Mouse (Mus musculus) cerebellum, adult 11-12 months (tissue): ENCODE measurements around the gene Gsn.

ENCODE experiments used
- DNase-seq: peaks from one replicate; pipeline ENCODE4 v3.0.0; 2022

The Gsn gene

DNA sequence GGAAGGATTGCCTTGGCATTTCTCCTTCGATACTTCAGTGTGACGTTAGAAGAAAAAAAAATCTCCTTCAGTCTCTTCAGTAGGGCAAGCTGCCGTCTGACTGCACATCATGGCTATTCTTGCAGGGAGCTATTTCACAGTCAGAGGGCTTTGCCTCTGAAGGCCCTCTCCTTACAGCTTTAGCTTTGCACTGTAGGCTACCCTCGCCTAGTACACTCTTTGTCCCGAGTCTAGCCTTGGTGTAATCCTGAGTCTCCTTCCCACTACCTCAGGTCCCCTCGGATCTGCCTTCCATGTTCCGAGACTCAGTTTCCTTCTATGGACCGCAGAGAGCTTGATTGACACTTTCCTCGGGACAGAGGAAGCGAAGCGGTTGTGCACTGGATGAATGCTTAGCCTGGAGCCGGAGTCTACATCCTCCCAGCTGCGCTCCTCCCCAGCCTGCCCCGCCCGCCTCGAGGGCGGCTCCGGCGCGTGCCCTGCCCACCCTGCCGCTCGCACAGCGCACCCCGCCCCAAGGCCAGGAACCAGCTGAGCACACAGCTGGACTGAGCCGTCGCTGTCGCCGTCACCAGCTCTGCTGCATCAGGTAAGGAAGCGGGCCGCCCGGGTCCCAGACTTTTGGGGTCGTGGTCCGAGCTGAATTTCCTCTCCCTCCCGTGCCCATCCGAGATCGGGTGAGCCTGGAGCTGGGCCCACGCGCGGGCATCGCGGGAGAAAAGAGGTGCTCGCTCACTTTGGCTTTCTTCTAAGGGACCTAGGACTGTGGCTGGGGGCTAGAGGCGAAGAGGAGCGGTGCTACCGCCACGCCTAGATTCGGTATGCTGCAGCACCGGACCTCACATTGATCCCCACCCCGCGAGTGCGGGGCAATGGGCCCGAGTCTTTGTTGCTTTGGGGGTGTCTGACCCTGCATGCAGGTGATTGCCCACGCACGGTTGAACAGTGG, at the start of gene Gsn:
Gsn (plus strand) TSS at position 496 of the 949 bp plus-strand sequence.
- DNase-seq = no peak

DNA sequence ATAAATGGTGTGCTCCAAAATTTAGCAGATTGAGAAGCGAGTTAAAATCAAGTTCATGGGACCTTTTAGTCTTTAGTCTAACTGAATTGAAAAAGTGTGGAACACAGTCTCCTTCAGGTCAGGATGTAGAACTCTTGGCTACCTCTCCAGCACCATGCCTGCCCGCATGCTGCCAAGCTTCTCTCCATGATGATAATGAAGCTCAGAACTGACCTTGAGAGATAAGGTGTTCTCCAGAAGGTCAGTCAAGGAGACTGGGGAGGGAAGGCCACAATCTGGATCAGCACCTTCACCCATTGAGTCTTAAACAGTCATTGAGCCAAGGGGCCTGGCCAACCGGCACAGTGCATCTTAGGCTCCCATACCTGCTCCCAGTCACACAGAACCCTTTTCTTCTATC, 49.4 kb upstream of the Gsn start:
- DNase-seq = no peak

DNA sequence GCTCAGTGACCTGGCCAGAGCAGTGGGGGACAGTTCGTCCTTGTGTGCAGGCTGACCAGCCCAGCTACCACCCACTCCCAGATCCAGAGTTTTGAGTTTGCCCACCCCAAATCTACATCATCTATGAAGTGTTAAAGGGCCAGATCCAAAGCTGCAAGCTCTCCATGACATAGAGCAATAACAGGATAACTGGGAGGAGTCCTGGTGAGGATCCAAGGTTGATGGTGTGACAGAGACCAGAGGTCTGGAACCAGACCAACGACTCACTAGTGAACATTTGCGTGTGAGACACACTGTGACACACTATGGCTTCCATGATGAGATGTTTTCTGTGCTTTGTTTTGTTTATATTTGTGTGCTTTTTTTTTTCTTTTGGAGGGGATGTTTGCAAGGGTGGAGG, 48.1 kb upstream of the Gsn start:
- DNase-seq = no peak

DNA sequence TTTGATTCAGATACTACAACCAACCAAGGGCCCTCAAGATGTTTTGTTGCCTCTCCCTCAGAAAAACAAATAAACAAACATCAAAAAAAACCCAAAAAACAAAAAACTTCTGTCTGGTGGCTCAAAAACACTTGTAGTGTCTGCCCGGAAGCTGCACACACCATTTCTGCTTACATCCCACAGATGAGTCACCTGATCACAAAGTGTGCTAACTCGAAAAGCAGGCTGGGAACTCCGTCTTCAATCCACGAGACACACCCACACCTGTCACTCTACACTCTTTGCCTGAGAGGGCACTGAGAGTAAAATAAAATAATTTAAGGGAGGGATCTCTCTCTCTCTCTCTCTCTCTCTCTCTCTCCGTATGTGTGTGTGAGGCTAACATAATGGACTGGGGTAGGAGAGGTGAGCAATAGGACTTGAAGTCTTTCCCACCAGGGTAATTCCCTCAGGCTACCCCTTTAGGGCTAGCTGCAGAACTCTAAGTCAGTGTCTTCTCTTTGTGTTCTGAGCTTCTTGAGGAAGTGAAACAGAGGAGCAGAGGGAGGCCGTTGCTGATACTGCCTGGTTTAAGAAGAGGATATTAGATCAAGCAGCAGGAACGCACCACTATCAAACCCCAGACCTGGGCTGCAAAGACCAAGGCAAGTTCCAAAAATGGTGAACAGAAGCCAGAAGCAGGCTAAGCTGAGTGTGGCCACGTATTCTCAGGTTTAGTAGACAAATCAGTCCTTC, 47.1 kb upstream of the Gsn start:
- no peak for DNase-seq

DNA sequence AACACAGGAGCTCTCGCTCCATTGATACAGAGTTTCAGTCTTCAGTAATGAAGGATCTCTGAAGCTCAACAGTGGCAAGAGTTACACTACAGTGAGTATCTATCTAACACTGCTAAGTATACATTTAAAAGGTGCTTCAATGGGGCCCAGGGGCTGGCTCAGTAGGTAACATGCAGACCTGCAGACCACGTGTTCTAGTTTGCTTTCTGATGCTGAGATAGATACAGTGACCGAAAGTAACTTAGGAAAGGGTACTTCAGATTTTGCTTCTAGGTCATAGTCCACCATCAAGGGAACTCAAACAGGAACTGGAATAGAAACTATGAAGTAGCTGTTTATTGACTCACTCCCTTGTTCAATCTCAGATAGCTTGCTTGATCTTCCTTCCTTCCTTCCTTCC, 44.5 kb upstream of the Gsn start:
- DNase-seq = no peak

DNA sequence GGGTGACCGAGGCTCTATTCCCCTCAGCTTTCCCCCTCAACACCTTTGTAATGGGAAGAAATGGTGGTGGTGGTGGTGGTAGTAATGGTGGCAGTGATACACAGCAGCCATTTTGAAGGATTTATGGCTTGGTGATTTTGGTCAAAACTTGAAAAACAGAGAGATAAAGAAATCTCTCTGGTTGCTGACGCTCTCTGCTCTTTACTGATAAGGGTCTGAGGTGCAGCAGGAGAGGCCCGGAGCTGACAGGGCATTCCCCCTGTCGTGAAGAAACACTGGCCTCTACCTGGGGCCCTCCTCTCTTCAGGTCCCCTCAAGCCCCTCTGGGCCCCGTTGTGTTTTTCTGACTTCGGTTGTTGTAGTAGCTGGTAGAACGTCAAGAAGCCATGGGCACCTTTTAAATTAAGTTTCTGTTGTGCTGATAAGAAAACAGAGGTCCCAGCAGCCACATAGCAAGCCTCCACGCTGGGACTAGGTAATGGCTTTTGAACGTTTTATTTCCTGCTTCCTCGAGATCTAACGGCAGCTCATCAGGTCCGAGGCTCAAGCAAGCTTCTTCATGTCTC, 42.8 kb upstream of the Gsn start:
- no peak for DNase-seq

DNA sequence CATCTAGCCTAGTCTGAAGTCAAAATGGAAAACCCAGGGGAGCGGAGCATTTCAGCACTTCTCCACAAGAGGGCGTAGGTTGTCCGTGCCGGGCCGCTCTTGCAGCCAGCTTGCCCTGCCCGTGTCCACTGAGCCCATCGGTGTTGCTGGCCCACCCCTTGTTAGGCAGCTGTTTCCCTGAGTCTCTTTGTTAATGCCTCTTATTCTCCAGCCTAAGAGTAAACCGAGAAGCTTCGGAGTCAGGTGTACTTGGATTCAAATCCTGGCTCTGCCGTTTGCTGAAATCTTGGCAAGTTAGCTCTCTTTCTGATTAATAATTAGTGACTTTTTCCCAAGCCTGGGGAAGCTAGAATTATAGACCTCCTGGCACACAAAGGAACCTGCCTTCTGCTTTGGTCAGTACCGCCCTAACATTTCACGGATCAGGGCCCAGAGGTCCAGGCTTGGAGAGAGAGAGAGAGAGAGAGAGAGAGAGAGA, 41.3 kb upstream of the Gsn start:
- DNase-seq = peak; percentile 58

DNA sequence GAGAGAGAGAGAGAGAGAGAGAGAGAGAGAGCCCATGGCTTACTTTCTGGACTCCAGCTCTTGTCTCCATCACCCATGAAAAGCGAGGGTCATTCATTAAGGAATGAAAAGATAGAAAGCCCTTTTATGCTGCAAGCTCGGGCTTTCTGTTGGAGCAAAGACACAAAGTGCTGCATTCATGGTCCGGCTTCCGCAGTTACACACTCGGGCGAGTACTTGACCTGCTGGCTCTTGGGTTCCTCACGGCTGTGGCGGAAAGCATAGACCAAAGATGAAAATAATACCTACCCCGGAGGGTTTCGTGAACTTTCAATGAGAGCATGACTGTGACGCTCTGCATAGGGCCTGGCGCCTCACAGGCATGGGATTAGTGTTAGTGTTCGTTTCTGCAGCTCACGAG, 40.8 kb upstream of the Gsn start:
- no peak for DNase-seq

DNA sequence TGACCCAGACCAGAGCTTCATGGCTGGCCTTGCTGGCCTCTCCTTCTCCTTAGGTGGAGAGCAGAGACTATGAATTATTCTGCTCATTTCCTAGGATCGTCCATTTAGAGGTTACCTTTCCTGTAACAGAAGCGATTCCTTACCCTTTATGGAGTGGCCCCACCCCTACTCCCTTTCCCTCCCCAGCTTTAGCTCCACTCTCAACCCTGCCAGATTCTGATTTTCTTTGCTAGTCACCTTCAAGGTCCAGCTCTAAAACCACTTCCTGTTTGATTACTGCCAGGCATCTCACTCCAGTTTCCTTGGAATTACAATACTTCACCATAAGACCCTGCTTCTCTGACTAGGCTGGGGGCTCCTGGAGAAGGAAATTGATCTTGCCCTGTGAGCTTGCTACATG, 39.5 kb upstream of the Gsn start:
- no peak for DNase-seq

DNA sequence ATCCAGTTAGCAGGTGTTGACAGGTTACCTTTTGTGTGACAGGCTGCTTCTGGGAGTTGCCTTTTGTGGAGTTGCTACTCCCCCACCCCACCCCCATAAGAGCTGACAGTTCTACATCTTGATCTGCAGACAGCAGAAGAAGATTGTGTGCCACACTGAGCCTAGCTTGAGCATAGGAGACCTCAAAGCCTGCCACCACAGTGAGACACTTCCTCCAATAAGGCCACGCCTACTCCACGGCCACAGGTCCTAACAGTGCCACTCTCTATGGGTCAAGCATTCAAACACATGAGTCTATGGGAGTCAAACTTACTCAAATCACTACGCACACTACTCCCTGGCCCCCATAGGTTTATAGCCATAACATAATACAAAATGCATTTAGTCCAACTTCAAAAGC, 37.4 kb upstream of the Gsn start:
- DNase-seq = no peak

DNA sequence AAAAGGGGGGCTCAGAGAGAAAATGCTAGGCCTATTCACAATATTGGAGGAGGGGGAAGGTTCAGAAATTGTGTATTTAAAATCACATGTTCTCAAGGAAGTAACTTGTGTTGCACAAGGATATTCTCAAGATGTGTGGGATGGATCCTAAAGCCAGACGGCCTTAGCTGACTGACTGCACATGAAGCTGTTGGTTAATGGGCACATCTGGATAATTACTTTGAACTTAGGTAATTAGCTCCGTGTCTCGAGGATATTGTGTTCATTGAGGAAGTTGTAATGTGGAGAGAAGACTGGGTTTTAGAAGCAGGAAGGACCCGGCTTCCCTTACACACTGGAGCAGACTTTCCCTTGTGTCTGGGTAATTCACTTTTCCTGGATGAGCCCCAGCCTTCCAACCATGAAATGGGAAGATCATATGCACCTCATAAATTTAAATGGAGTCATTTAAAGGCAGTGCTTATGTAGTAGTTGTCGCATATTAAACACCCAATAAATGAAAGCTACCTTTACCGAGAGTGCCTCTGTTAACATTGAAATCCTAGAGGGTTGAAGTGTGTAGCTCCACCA, 33.3 kb upstream of the Gsn start:
- no peak for DNase-seq

DNA sequence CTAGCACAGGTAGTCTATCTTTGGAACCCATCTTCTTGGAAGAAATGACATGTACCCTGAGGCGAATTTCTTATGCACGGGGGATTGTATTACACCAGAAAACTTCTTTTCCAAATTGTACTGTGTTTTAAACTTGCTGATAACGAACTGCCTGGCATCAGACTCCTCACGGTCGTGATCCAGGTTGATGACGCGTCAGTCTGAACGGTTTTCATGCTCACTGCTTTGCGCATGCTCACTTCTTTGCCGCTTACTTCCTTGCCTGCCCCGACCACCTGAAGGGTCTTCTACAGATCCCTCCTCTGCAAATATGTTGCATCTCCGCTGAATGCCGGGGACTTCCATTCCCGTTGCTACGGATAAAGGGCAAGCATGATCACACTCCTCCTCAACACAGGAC, 31.9 kb upstream of the Gsn start:
- no peak for DNase-seq

DNA sequence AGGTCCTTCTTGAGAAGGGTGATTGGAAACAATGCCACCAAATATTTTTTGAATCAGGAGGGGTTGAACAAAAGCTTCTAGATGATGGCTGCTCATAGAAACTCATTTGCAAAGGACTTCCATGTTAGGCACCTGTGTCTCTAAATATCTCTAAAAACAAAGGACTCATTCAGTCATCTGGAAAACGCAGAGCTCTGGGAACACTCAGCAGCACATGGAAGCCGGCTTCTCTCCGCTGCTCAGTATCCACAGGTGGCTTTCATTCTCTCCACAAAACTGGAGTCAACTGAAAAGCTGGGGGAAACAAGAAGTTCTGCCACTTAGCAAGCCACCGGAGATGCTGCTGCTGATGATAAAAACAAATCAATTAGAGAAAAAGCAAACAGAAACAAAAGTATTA, 28.0 kb upstream of the Gsn start:
- DNase-seq = no peak

DNA sequence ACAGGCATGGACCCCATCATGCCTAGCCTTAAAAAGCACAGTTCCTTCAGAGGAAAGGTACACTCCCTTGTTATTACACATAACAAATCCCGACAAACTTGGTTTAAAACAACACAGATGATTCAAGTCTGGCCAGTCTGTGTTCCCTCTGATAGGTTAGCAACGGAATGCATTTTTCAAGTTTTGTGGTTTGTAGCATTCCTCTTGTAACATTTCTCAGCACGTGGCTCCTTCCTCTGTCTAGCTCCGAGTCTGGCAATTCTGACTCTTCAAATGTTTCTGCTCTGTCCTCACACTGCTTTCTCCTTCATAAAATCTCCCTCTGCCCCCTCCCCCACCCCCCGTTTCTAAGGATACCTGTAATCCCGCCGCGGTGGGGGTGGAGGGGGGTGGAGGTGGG, 26.0 kb upstream of the Gsn start:
- no peak for DNase-seq

DNA sequence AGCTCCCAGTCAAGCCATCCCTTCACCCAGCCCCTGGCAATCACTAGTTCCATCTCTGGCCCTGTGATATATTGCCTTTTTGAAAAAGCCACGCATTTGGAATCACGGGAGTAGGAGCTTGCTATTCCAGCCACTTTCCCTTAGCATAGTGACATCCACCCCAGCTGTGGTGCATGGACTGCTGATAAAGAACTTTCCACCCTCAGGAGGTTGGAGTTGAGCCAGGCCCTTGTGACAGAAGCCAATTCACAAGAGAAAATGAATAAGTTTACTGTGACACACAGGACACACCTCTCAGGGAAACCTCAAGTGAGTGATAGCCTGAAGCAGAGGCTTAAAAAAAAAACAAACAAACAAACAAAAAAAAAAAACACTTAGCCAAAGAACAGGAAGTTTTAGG, 24.3 kb upstream of the Gsn start:
- no peak for DNase-seq

DNA sequence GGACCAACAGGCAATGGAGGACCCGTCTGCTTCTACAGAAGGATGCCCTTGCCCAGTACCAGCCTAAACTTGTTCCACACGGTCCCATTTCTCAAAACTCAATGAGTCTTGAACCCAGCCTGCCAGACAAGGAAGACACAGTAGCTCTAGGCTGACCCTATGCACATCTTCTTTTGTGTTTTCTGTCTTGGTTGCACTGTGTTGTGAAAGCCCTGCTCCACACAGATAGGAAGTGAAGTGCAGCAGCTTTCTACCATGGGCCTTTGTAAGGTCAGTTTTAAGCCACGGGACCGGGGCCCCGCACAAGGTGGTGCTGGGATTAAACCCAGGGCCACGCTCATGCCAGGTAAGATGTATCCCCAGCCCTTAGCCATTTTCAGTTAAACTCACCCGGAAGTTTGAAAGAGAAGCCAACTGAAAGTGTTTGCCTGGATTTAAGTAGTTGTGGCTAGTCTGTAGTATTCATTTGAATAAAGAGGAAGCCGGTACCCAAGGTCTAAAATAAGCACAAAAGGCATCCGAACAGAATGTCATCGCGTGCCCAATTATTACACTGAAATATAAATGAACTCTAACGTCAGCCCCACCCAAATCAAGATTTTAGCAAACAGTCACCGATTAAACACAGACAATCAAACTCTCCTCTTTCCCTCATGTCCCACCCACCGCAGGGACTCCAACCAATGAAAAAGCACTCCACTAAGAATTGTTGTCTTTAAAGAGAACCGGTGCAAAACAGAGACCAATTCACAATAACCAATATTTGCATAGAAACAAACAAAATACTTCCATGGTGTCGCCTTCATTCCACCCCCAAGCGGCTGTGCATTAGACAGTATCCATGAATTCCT, 23.4 kb upstream of the Gsn start:
- DNase-seq = no peak

DNA sequence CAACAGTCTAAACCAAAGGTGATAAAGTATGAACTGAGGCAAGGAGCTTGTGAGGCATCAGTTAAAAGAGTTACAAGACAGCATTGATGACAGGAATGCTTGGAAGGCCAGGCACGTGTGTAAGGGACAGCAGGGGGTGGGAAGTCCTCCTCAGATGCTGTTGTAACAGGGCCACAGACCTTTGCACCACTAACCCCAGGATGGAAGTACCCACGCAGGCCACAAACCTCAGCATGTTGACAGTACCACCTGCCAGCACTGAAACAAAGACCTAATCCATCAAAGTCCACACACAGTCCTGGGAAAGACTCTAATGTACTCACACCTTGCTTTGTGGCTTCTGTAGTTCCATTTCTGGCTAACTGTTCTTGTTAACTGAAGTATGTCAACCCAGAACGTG, 22.3 kb upstream of the Gsn start:
- DNase-seq = no peak

DNA sequence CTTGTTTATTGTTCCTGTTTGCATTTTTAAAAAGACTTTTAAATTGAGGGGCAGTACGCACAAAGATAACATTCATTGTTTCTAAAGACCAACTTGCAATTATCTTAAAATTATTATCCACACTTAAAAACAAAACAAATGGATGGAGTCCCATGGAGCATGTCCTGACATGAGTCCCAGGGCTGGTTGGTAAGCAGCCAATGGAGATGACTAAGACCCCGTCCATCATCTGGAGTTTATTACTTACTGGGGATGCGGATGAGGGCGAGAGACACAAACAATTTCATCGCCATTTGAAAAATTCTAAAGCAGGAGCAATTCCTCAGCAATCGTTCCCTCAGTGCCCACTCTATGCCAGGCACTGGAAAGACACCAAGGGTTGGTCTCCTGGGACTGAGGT, 21.2 kb upstream of the Gsn start:
- no peak for DNase-seq

DNA sequence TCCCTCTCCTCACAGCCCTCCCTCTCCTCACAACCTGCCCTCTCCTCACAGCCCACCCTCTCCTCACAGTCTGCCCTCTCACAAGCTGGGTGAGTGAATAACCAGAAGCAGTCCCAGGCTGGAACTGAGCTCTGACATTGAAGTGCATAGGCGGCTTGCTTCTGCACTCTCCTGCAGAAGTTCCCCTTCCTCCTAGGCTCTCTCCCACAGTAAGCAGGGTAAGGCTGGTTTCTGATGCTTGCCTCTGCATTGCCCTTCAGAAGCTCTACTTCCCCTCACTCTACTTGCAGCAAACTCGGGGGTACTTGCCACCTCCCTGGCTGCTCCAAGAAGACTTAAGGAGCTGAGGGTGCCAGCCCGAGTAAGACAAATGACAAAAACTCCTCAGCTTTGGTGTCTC, 11.9 kb upstream of the Gsn start:
- no peak for DNase-seq

DNA sequence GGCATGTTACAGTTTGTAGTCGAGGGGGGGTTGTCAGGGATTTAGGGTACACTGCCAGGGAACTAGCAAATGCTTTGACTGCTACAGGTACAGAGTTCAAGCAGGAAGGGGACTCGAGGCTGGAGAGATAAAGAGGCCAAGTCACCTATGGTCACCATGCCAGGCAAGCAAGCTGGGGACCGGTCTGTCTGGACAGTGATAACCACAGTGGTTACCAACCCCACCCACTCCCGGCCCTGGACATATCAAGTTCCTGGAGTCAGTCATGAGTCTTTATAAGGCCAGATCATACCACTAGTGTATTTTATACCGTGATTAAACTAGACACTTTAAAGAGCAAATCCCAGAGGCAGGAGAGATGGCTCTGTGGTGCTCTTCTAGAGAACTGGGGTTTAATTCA, 8.4 kb upstream of the Gsn start:
- DNase-seq = no peak

DNA sequence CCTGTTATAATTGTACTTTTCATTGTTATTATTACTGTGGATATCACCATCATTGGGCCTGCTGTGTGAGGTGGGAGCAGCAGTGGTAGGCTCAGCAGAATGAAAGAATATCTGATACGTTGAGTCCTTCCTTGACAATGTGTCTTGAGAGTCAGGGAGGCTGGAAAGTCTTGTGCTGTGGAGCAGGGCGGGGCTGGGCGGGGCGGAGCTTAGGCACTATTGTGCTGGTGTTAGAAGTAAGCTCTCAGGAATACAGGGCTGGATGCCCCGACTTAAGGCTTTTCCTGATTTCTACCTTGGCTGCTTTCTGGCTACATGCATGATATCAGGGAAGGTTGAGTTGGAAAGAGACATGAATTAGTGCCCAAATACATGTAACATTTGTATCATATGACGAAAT, 3.4 kb upstream of the Gsn start:
- no peak for DNase-seq

DNA sequence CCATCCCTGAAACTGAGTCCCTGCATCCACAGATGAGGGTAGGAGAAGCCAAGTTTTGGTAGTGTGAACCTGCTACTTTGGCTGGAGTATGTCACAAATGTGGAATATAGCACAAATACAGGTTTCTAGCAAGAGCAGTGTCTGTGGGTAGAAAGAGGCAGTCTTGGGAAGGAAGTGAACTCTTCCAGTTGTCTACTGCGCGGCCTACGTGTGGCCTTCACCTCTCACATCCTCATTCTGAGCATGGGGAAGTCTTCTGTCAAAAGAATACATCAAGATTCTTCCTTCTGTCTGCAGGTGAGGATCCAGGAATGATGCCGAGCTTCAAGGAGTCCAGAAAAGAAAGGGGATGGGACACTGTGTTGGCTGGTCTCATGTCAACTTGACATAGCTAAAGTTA, 2.4 kb upstream of the Gsn start:
- no peak for DNase-seq

DNA sequence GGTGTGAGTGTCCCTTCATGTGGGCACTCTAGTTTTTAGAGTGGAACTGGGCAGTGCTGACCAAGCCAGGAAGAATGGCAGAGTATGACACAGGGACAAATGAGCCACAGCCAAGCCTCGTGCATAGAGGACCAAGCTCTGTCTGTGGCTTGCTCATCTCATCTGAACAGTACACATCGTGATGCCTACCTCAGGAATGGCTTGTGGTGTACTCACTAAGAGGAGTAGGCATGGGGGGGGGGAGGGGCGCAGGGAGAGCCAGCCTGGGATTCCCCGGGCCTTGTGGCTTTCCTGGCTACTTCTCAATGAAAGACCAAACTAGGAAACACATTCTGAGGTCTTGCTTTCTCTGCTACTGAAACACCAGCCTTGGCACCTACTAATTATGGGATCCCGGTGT, 1.2 kb upstream of the Gsn start:
- DNase-seq = no peak
